Mouse (Mus musculus): ENCODE results near the gene Crygc.

DNA sequence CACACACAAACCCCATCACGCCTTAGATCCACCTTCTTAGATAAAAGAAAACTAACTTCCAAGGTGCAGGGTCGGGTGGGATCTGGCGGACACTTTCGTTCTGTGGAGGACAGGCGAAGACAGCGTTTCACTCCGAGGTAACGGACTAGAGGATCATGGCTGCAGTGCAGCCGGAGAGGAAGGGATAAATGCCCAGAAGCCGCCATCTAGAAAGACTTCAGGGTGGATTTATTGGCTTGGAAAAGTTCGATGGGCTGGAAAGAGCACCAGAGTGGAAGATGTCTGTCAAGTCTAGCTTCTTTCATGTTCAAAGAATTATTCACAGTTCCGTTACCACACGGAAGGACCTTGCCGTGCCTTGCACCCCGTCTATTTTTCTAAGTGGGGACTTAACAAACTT, 9.3 kb downstream of the Crygc start:
- TF ChIP-seq CTCF (IDR thresholded peaks at IDR 0.05; ENCODE audit: insufficient read depth, low read depth, low read length) (no peak), POLR2A (IDR thresholded peaks at IDR 0.05; ENCODE audit: insufficient read depth, low read depth, low read length) (no peak)
